Mouse (Mus musculus): Measurements from ENCODE around the gene Cntd1.

GRCm38 (mm10) chr11:101311083-101311482 is 32.3 kb downstream of the Cntd1 start:
- no peak for TF ChIP-seq CTCF (IDR thresholded peaks at IDR 0.05; ENCODE audit: low read depth)
- TF ChIP-seq EP300 (IDR thresholded peaks at IDR 0.05; ENCODE audit: low read depth): no peak
